Mouse (Mus musculus) ovary, adult 18-20 months (tissue): ENCODE data around the gene Gna15.

Experiments
- DNase-seq: peaks from one replicate; pipeline ENCODE4 v3.0.0; 2022; ENCODE audit warnings: low spot score, mixed read lengths

Gene Gna15

GRCm38 (mm10) chr10:81553807-81554755 is 30.1 kb upstream of the Gna15 start:
- DNase-seq: no peak

GRCm38 (mm10) chr10:81553232-81553631 is 29.2 kb upstream of the Gna15 start:
- no peak for DNase-seq

DNA sequence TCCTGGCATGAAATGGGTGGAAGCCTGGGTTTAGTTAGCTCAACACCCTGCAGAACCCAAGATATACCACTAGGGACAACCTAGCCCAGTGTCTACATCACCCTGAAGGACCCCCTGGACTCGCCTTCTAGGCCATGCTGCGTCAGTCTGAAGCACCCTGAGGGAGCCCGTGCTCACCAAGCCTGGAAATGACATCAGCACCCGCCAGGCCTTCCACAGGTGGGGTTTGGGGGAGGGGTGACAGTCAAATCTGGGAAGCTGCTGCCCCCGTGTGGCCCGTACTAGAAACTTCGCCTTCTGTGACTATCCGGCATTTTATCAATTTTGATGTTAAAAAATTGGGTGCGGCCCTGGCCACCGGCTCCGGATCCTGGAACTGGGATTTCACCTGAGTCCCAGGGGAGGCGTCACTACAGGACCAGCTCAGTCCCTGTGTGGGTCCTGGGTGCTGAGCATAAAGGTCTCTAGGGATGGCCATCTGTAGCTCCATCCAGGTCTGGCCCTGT is 27.6 kb upstream of the Gna15 start:
- peak; percentile 83 for DNase-seq

DNA sequence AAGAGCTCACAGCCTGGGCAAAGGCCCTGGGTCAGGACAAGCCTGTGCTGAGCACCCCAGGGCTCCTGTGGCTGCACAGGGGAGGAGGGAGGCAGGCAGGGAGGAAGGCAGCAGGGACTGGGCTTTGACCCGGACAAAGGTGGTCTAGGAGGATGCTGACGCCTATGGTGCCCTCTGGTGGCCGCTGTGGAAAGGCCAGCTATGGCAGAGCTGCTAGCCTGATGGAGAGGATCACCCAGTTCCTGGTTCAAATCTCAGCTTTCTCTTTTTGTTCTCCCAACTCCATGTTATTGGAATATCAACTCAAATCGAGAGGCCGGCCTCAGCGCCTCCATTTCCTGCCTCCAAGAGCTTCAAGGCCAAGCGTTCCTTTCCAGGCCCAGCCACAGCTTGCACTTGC is 26.2 kb upstream of the Gna15 start:
- no peak for DNase-seq

GRCm38 (mm10) chr10:81548944-81549343 is 24.9 kb upstream of the Gna15 start:
- no peak for DNase-seq

DNA sequence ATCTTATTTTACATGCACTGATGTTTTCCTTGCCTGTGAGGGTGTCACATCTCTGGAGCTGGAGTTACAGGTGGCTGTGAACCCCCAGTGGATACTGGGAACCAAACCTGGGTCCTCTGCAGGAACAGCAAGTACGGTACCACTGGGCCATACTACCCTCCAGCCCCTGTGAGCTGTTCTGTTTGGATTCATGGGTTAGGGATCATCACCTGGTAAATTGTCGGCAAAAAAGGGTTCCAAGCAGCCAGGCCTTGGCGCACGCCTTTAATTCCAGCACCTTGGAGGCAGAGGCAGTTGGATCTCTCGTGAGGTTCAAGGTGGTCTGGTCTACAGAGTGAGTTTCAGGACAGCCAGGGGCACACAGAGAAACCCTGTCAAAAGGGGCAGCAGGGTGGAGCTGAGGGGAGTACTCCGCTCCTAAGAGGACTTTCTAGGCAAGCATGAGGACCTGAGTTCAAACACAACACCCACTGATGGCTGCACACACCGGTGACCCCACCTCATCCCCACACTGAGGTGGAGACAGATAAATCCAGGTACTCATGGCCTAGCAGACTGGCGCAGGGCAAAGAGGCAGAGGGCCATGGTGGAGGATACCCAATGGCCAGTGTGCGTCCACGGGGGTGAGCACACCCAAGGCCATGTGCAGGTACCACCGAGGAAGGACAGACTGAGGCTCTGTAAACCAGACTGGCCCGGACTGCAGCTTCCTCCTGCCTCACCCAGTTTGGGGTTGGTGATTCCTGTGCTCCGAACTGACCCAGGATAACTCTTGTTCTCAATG is 23.0 kb upstream of the Gna15 start:
- no peak for DNase-seq

DNA sequence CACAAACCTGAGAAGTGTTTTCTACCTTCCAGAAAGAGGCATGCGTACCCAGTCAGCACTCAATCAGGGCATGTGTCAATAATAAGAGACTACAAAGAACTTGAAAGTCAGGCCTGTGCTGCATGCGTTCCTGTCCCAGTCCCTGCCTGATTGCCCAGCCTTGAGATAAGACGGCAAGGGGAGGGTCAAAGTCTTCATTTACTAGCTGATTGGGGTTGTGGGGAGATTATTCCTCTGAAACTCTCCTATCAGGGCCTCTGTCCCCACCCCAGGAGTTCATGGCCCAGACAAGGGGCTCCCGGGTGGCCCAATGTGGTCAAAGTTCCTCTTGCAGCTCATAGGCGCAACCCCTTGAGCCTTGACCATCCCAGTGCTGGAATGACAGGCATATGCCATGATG is 22.3 kb upstream of the Gna15 start:
- peak; percentile 34 for DNase-seq

DNA sequence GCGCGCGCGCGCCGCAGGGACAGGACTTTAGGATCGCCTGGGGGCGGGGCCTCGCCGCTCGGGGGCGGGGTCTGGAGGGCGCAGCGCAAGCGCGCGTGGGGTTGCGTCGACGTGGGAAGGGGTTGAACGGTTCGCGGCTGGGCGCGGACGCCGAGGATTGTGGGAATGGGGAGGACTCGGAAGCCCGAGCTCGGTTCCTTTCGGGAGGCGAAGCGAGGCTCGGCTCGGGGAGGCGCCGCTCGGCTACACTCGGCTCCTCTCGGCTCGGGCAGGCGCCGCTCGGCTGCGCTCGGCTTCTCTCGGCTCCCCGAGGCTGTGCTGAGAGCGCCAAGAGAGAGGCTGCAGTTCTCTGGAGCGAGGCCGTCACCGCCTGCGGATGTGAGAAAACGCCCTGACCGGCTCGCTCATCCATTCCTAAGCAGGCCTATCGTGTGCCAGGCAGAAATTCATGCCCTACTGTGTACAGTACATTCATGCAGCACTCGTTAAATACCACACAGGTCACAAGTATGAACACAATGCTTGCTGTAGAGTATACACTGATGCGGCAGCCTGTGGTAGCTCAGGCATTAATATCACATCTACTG is 21.2 kb upstream of the Gna15 start, which contains the start of gene Gna11:
Gene Gna11, minus strand, starts transcription at position 30 of the 587 bp plus-strand sequence.
- peak; percentile 99 for DNase-seq

DNA sequence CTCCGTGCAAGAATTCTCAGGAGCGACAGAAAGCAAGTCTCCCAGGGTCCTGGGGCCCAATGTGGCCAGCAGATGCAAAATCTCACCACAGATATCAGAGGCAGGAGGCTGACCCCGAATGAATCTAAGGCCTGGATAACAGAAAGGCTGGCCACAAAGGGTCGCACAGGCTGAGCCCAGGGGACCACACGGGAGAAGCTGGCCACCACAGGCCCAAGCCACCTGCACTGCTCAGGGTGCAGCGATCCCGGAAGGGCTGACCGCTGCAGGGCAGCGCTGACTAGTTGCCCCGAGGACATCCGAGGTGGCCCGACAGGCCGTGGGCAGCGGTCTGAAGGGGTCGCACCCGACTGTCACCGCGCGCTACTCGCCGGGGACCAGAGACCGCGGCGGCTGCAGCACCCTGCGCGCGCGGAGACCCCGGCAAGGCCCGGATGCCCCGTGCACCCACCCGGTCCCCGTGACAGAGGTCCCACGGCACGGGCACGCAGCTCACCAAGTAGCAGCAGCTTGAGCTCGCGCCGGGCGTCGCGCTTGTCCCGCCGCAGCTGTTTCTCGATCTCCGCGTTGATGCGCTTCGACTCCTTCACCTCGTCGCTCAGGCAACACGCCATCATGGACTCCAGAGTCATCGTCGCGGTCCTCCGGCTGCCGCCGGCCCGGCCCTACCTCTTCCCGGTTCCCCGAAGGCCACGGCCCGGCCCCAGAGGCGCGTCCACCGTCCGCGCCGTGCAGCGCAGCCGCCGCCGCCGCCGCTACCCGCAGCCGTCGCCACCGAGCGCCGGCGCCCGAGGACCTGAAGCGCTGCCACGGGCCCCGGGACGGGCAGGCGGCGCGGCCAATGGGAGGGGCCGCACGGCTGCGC is 20.5 kb upstream of the Gna15 start:
- no peak for DNase-seq

DNA sequence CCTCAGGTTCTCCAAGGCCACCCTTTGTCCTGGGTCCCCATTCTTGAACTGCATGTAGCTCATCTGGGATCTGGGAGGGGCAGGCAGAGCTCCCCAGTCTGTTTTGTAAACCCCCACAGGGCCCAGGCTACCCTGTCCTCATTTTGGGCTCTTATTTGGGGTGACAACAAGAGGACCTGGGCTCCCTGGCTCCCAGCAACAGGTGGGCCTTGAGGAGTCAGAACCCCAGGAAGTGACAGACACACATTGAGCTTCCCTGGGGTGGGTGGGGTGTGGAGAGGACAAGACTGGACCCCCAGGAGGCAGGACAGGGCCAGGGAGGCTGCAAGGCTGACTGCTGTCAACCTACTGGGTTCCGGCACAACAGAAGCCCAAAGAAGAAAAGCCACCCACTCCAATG is 19.6 kb upstream of the Gna15 start:
- DNase-seq: no peak

DNA sequence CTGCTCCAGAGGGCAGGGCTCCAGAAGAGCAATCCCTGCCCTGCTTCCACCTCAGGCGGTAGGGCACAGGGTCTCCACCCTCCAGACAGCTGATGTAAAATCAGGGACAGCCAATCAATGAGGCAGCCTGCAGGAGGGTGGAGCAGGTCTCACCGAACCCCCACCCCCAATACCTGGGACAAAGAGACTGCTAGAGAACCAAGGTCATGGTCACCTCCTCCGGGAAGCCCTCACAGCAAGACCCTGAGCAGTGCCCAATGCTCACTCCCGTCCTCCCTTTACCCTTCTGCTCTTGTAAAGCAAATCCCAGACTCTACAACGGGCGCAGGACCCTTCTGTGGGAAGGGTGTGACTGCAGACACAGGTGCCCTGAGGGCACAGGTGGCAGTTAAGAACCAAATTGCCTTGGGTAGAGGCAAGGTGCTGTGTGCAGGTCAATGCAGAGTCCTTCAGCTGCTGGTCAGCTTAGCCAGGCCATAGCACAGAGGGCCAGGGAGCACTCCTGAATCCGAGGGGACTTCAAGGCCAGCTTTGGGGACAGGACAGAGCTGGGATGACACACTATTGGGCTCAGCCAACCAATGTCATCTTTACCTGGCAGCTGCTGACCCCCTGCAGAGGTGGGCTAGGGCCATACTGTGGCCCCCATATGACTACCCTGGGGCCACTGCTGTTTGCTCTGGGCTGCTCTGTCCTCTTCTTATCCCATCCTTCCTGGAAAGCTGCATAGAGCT is 18.9 kb upstream of the Gna15 start:
- DNase-seq: no peak

DNA sequence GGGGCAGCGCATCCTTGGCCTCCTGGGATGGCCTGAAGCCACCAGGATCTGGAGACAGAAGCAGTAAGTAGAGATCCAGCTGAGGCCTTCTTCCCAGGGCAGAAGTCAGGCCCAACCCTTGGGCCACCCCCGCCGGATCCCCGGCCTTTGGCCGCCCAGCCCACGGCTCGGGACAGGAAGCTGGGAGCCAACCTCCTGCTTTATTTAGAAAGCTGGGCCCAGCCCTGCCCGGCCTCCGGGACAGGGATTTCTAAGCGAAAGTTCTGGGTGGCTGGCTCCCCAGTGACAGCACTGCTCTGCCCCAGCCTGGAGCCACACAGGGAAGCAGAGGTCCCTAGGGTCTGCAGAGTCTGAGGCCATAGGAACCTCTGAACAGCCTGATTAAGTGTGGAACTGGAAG is 17.8 kb upstream of the Gna15 start:
- DNase-seq: no peak

DNA sequence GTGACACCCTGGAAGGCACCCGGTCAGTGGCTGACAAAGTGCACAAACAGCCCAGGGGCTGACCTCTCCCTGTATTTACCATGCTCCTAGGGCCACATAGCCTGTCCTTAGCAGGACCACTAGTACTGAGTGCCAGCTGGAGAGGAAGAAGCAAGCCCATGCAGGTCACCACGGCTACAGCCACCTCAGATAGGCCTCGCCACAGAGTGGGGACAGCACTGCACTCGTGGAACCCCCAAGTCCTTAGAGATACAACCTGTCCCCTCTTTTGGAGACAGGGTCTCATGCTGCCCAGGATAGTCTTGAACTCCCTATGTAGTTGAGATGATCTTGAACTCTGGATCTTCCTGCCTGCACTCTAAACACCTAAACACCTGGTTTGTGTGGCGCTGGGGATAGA is 17.3 kb upstream of the Gna15 start:
- no peak for DNase-seq

- no peak for DNase-seq
These were observed 14.5 kb upstream of the Gna15 start for GRCm38 (mm10) chr10:81538321-81539048.

DNA sequence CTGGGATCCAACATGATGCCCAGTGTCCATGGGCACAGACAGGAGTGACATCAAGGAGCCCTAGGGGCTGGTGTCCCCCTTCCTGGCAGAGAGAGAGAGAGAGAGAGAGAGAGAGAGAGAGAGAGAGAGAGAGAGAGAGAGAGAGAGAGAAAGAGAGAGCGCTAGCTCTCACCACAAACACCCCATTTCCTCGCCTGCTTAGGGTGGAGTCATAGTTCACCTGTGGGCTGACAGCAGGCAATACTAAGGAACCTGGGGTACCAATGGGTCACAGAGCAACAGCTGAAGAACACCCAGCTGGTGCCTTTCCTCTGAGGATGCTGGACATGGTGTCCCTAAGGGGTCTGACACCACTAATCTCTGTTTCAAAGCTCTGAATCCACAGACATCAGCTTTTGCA is 13.4 kb upstream of the Gna15 start:
- no peak for DNase-seq

DNA sequence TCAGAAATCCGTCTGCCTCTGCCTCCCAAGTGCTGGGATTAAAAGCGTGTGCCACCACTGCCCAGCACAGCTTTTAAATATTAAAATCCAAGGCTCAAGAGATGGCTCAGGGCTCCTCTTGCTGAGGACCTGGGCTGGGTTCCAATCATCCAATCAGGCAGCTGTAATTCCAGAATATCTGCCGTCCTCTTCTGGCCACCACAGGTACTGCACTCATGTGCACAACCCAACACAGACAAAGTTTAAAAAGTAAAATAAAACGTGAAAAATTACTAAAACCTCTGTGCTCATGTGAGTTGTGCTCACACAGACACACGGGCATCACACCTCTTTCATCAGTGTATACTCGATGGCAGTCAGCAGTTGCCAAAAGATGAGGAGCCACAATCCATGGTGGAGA is 12.7 kb upstream of the Gna15 start:
- no peak for DNase-seq

DNA sequence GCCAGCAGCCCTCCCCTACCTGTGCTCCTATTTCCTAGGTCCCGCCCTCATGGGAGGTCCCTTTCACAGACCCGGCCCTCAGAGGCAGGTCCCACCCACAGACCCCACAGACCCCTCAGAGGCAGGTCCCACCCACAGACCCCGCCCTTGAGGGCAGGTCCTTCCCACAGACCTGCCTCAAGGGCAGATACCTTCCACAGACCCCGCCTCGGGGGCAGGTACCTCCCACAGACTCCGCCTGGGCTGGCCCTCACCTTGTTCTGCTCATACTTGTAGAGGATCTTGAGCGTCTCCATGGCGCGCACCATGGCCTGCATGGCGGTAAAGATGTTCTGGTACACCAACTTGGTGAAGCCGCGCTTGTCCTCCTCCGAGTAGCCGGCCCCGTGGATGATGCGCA is 10.8 kb upstream of the Gna15 start:
- DNase-seq: no peak

GRCm38 (mm10) chr10:81526779-81527178 is 2.8 kb upstream of the Gna15 start:
- DNase-seq: no peak

- no peak for DNase-seq
These were observed 1.1 kb upstream of the Gna15 start for GRCm38 (mm10) chr10:81525017-81525694.

- DNase-seq: no peak
These were observed 455 bp downstream of the Gna15 start for GRCm38 (mm10) chr10:81523570-81523969.
